Mouse (Mus musculus) limb, embryonic 14.5 days (tissue): Measurements from ENCODE around the gene Pamr1. TPM values are rescaled to one million over a fixed set of nuclear protein-coding genes. Genes with fewer than 3 reads are reported as not detected.

Source experiments
- ATAC-seq: fragments of 200-750 bp; cut with Nextera tagmentation; 2 replicates; pipeline ENCODE4 v1.8.0; 2017; ENCODE audit warnings: low read depth, moderate number of reproducible peaks, moderate TSS enrichment; ENCODE audit not compliant: low FRiP score
- DNase-seq: peaks from one replicate; pipeline ENCODE4 v3.0.0-alpha.2; 2015; ENCODE audit warnings: low spot score
- H3K27ac ChIP-seq: fragments of 300-500 bp; sonication (generic); replicated peaks from 2 replicates; pipeline ENCODE4 v1.5.1; 2014; ENCODE audit warnings: low read depth, mild to moderate bottlenecking, low read length, moderate library complexity, mixed read lengths
- H3K27me3 ChIP-seq: fragments of 300-500 bp; sonication (generic); 2 replicates; pipeline ENCODE4 v1.6.1; 2014; ENCODE audit warnings: low read length, mixed read lengths; ENCODE audit not compliant: control insufficient read depth, insufficient read depth
- H3K36me3 ChIP-seq: fragments of 300-500 bp; sonication (generic); 2 replicates; pipeline ENCODE4 v1.6.1; 2014; ENCODE audit warnings: mild to moderate bottlenecking, low read length, moderate library complexity, mixed read lengths; ENCODE audit not compliant: control insufficient read depth, insufficient read depth
- H3K4me1 ChIP-seq: fragments of 300-500 bp; sonication (generic); 2 replicates; pipeline ENCODE4 v1.6.1; 2014; ENCODE audit warnings: antibody characterized with exemption, low read length, mixed read lengths; ENCODE audit not compliant: control insufficient read depth, insufficient read depth
- H3K4me2 ChIP-seq: fragments of 300-500 bp; sonication (generic); replicated peaks from 2 replicates; pipeline ENCODE4 v1.6.1; 2014; ENCODE audit warnings: low read depth, mild to moderate bottlenecking, low read length, moderate library complexity; ENCODE audit not compliant: severe bottlenecking
- H3K4me3 ChIP-seq: fragments of 300-500 bp; sonication (generic); replicated peaks from 2 replicates; pipeline ENCODE4 v1.5.1; 2014; ENCODE audit warnings: low read length
- H3K9ac ChIP-seq: fragments of 300-500 bp; sonication (generic); 2 replicates; pipeline ENCODE4 v1.6.1; 2014; ENCODE audit warnings: mild to moderate bottlenecking, low read depth, low read length, moderate library complexity; ENCODE audit not compliant: severe bottlenecking
- H3K9me3 ChIP-seq: fragments of 300-500 bp; sonication (generic); 2 replicates; pipeline ENCODE4 v1.6.1; 2016; ENCODE audit warnings: low read length; ENCODE audit not compliant: control insufficient read depth
- POLR2A ChIP-seq: fragments of 200-500 bp; IDR thresholded peaks from 2 replicates; pipeline ENCODE4 v1.8.0; 2012; ENCODE audit warnings: inconsistent platforms, mild to moderate bottlenecking, moderate library complexity, borderline replicate concordance; ENCODE audit not compliant: insufficient read depth, insufficient read length; ENCODE audit errors: extremely low read depth
- WGBS: fragments of 180-500 bp; shearing (Covaris S2); extraction: QIAGEN DNeasy Blood & Tissue Kit; methylation state at CpG from one replicate; pipeline ENCODE4 v1.1.7; 2014; 5-methylcytosine and 5-hydroxymethylcytosine counted together
- polyA plus RNA-seq, 2 experiments: library from polyadenylated mRNA; depleted of rRNA in 1 of 2; stranded (reverse) in 1 of 2; unstranded in 1 of 2; fragments of >200 nt; fragmentation: Nextera tagmentation in 1 of 2; extraction: Ambion mirVana in 1 of 2; gene quantifications; 2 replicates each; pipeline versions ENCODE4 v1.2.1 to v1.2.3; 2012 to 2014

The Pamr1 gene
- polyA plus RNA-seq, 2 experiments, result 58.9 to 70.8 TPM

DNA sequence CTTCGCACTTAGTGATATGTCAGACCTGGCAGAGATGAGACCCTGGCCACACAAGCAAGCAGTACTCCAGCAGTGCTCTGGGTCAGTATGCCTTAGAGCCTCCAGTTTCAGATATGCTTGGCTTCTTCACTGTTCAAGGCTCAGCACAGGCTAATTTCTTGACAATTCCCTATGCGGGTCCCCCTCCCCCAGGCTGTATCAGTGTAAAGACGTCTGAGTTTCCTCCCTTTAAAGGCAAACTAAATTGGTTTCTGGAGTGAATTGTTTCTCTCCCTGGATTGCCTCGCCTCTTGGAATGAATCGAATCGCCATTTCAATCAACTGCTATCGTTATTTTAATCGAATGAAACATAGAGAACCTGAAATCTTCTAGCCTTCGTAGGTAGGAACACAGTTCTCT is 113.1 kb downstream of the Pamr1 start:
- Histone ChIP-seq H3K4me1 (peaks cover 11% of the 10 kb centered on the region), H3K27ac (no peak overlapping the region), H3K9me3 (no peaks in the 10 kb centered on the region), H3K4me3 (no peak overlapping the region), H3K4me2 (no peak overlapping the region), H3K27me3 (peaks cover 29% of the 10 kb centered on the region), H3K36me3 (no peaks in the 10 kb centered on the region), H3K9ac (no peak overlapping the region)
- WGBS, result 51% methylated on average over 9 of the region's 9 CpGs
- ATAC-seq (no peak), DNase-seq (no peak)
- TF ChIP-seq POLR2A, result no peak

DNA sequence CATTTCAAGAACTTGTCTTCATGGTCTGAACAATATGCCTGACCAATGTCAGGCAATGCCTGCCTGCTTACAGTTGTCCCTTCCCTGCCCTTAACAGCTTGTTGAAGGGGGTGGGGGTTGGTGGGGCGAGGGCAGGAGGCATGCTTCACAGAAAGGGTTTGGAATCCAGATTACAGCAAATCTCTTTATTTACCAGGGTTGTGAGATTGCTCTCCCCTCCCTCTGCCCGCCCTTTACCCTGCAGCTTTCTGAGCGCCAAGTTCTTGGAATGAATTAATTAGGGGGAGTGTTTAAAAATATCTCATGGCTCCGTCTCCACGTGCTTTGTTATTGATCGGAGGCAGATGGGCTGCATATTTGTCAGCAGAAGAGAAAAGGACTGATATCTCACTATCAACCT is 113.5 kb downstream of the Pamr1 start:
- ATAC-seq (no peak), DNase-seq (no peak)
- 11% methylated on average over 6 of the region's 6 CpGs for WGBS
- Histone ChIP-seq H3K27me3 (peaks cover 25% of the 10 kb centered on the region), H3K4me2 (no peak overlapping the region), H3K27ac (no peak overlapping the region), H3K4me1 (peaks cover 7% of the 10 kb centered on the region), H3K9ac (no peak overlapping the region), H3K9me3 (no peaks in the 10 kb centered on the region), H3K36me3 (no peaks in the 10 kb centered on the region), H3K4me3 (no peak overlapping the region)
- no peak for TF ChIP-seq POLR2A

DNA sequence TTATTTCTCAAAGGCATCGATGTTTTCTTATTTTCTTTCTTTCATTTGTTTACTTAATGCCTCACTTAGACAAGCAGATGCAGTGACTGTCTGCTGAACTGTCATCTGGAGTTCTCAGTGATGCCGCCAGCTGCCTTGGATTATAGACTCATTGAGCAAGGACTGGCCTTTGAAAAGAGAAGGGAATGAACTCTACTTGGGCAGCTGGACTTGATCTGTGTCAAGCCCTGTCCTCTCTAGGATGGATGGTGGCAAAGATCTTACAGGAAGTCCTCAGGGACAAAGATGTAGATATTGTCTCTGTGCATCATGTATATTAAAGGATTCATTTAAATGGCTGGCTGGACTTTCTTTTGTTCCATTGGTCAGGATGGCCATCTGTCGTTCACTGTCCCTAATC is 114.1 kb downstream of the Pamr1 start:
- Histone ChIP-seq H3K9ac (no peak overlapping the region), H3K27ac (no peak overlapping the region), H3K36me3 (no peaks in the 10 kb centered on the region), H3K9me3 (no peaks in the 10 kb centered on the region), H3K4me1 (peaks cover 6% of the 10 kb centered on the region; the same call in 1 of the 2 replicates), H3K4me3 (no peak overlapping the region), H3K27me3 (peaks cover 19% of the 10 kb centered on the region), H3K4me2 (no peak overlapping the region)
- no peak for DNase-seq
- 71% methylated on average over 3 of the region's 3 CpGs for WGBS
- no peak for ATAC-seq
- TF ChIP-seq POLR2A, result no peak

GRCm38 (mm10) chr2:102667981-102668380 is 118.2 kb downstream of the Pamr1 start:
- no peak overlapping the region for H3K4me2 ChIP-seq
- H3K4me1 ChIP-seq, result no peaks in the 10 kb centered on the region; the same call in 1 of the 2 replicates
- no peak for DNase-seq
- TF ChIP-seq POLR2A, result no peak
- H3K27me3 ChIP-seq, result 0 out of 2 replicates have a peak, but pooled peaks cover 2% of the 10 kb centered on the region
- H3K9me3 ChIP-seq, result no peaks in the 10 kb centered on the region
- no peak for ATAC-seq
- no peak overlapping the region for H3K27ac ChIP-seq
- no peaks in the 10 kb centered on the region for H3K36me3 ChIP-seq
- H3K9ac ChIP-seq, result no peak overlapping the region
- H3K4me3 ChIP-seq, result no peak overlapping the region
- WGBS, result 63% methylated on average over 6 of the region's 6 CpGs

DNA sequence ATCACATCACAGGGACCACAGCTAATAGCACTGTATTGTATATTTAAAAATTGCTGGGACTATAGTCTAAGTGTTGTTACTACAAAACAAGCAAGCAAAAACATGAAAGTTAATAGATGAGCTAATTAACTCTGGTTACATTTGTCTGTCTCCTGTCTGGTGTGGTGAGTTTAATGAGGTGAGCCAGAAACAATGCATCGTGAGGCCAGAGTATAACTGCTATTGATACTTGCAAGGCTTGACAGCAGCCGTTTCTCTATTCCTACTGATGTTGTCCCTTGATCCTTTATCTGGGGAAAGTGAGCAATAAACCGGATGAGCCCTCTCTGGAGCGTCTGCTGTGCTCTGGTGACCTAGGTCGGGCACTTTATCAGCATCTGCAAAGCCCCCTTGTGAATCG is 119.8 kb downstream of the Pamr1 start:
- Histone ChIP-seq H3K9me3 (no peaks in the 10 kb centered on the region), H3K27me3 (0 out of 2 replicates have a peak, but pooled peaks cover 3% of the 10 kb centered on the region), H3K9ac (no peak overlapping the region), H3K4me1 (peaks cover 6% of the 10 kb centered on the region; the same call in 1 of the 2 replicates), H3K27ac (no peak overlapping the region), H3K4me3 (no peak overlapping the region), H3K36me3 (no peaks in the 10 kb centered on the region), H3K4me2 (no peak overlapping the region)
- TF ChIP-seq POLR2A, result no peak
- no peak for DNase-seq
- 22% methylated on average over 6 of the region's 6 CpGs for WGBS
- ATAC-seq, result no peak

DNA sequence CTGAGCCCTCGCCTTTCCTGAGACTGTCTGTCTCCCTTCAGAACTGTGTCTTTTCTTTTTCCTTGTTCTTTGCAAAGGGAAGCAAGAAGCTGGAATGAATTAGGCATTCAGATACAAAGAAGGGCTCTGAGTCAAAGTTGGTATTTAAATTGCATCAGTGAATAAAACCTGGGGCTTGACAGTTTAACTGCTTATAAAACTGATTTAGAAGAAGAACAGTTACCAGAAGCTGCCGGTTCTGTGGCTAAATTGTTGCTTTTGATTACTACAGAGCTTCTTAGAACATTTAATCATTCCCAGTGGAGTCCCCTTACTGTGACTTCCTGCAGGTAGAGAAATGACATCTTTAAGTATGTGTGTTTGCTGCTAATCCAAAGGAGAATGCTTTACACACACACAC is 124.8 kb downstream of the Pamr1 start:
- Histone ChIP-seq H3K27ac (no peak overlapping the region), H3K9me3 (no peaks in the 10 kb centered on the region), H3K4me2 (no peak overlapping the region), H3K36me3 (no peaks in the 10 kb centered on the region), H3K27me3 (0 out of 2 replicates have a peak, but pooled peaks cover 3% of the 10 kb centered on the region), H3K9ac (no peak overlapping the region), H3K4me1 (peaks cover 23% of the 10 kb centered on the region), H3K4me3 (no peak overlapping the region)
- 13% methylated on average over 2 of the region's 2 CpGs for WGBS
- no peak for TF ChIP-seq POLR2A
- ATAC-seq (no peak), DNase-seq (peak; percentile 65)
